Mouse (Mus musculus): Measurements from ENCODE around the gene Wscd1.
"Not testable (repeated sequence)": the region's sequence is repeated elsewhere in the genome, so short reads cannot be mapped to it uniquely, and the experiment has no call there.

Wscd1 gene

GRCm38 (mm10) chr11:71819901-71820300 lies 70.2 kb downstream of the Wscd1 start:
- ATAC-seq (ENCODE audit: insufficient number of reproducible peaks, low FRiP score, low TSS enrichment), result no peak

GRCm38 (mm10) chr11:71820847-71821246 lies 71.1 kb downstream of the Wscd1 start:
- no peak for ATAC-seq (ENCODE audit: insufficient number of reproducible peaks, low FRiP score, low TSS enrichment)

- ATAC-seq (ENCODE audit: insufficient number of reproducible peaks, low FRiP score, low TSS enrichment), result not testable (repeated sequence)
Observed at GRCm38 (mm10) chr11:71821526-71821925, 71.8 kb downstream of the Wscd1 start.

- ATAC-seq (ENCODE audit: insufficient number of reproducible peaks, low FRiP score, low TSS enrichment), result no peak
Observed at GRCm38 (mm10) chr11:71822031-71822430, 72.3 kb downstream of the Wscd1 start.

GRCm38 (mm10) chr11:71824971-71825370 lies 75.3 kb downstream of the Wscd1 start:
- ATAC-seq (ENCODE audit: insufficient number of reproducible peaks, low FRiP score, low TSS enrichment), result no peak

Data from cerebellum, adult (tissue).